Mouse (Mus musculus) MEL (cell line): ENCODE data around the gene Bmper.

Source experiments
- CTCF ChIP-seq, 3 experiments: IDR thresholded peaks in 2 of 3; conservative IDR thresholded peaks in 1 of 3; 2 replicates each; pipeline ENCODE4 v1.5.1; 2011 to 2012; ENCODE audit warnings: low read length in 3 of 3, low read depth in 2 of 3, mild to moderate bottlenecking in 2 of 3, improper control_type of control experiment in 1 of 3, inconsistent platforms in 1 of 3, mixed read lengths in 1 of 3, moderate library complexity in 1 of 3; ENCODE audit not compliant: control insufficient read depth in 1 of 3, insufficient read depth in 1 of 3, poor library complexity in 1 of 3, severe bottlenecking in 1 of 3
- E2F4 ChIP-seq: IDR thresholded peaks from 2 replicates; pipeline ENCODE4 v1.6.1; 2011; ENCODE audit warnings: low read depth, low read length, improper control_type of control experiment, borderline replicate concordance
- EP300 ChIP-seq, 2 experiments: IDR thresholded peaks; 2 replicates each; pipeline ENCODE4 v1.6.1; 2011; ENCODE audit warnings: improper control_type of control experiment in 2 of 2, low read length in 2 of 2, low read depth in 1 of 2, mild to moderate bottlenecking in 1 of 2
- GABPA ChIP-seq: IDR thresholded peaks from 2 replicates; pipeline ENCODE4 v1.6.1; 2012; ENCODE audit warnings: low read depth, mild to moderate bottlenecking, inconsistent platforms, low read length, improper control_type of control experiment, moderate library complexity
- GATA1 ChIP-seq: IDR thresholded peaks from 2 replicates; pipeline ENCODE4 v1.6.1; 2011; ENCODE audit warnings: low read depth, low read length, improper control_type of control experiment
- MAFK ChIP-seq: IDR thresholded peaks from 2 replicates; pipeline ENCODE4 v1.6.1; 2011; ENCODE audit warnings: low read depth, mild to moderate bottlenecking, low read length, improper control_type of control experiment, borderline replicate concordance
- MYB ChIP-seq: IDR thresholded peaks from 2 replicates; pipeline ENCODE4 v1.6.1; 2011; ENCODE audit warnings: mild to moderate bottlenecking, low read depth, low read length, improper control_type of control experiment
- POLR2A ChIP-seq, 2 experiments: IDR thresholded peaks; 2 replicates each; pipeline ENCODE4 v1.6.1; 2011 to 2012; ENCODE audit warnings: low read length in 2 of 2, mild to moderate bottlenecking in 2 of 2, control low read depth in 1 of 2, improper control_type of control experiment in 1 of 2, low read depth in 1 of 2, moderate library complexity in 1 of 2; ENCODE audit not compliant: control insufficient read depth in 1 of 2, insufficient read depth in 1 of 2, poor library complexity in 1 of 2
- POLR2AphosphoS2 ChIP-seq: IDR thresholded peaks from 2 replicates; pipeline ENCODE4 v1.6.1; 2011; ENCODE audit warnings: low read length, improper control_type of control experiment
- TBP ChIP-seq: IDR thresholded peaks from 2 replicates; pipeline ENCODE4 v1.8.0; 2011; ENCODE audit warnings: low read depth, low read length, improper control_type of control experiment
- TCF12 ChIP-seq: IDR thresholded peaks from 2 replicates; pipeline ENCODE4 v1.6.1; 2014; ENCODE audit warnings: low read depth, mild to moderate bottlenecking, inconsistent platforms, low read length, improper control_type of control experiment, moderate library complexity
- USF1 ChIP-seq: IDR thresholded peaks from 2 replicates; pipeline ENCODE4 v1.6.1; 2014; ENCODE audit warnings: low read depth, mild to moderate bottlenecking, inconsistent platforms, low read length, improper control_type of control experiment, moderate library complexity
- USF2 ChIP-seq, 2 experiments: IDR thresholded peaks; 2 replicates each; pipeline ENCODE4 v1.6.1; 2011 to 2012; ENCODE audit warnings: improper control_type of control experiment in 2 of 2, low read length in 2 of 2, borderline replicate concordance in 1 of 2, inconsistent platforms in 1 of 2, low read depth in 1 of 2, mild to moderate bottlenecking in 1 of 2; ENCODE audit not compliant: insufficient read depth in 1 of 2
- ZC3H11A ChIP-seq: IDR thresholded peaks from 2 replicates; pipeline ENCODE4 v1.6.1; 2012; ENCODE audit warnings: low read depth, mild to moderate bottlenecking, inconsistent platforms, low read length, improper control_type of control experiment

GRCm38 (mm10) chr9:23533870-23534269 lies 311.0 kb downstream of the Bmper start:
- TF ChIP-seq CTCF (IDR thresholded peaks at IDR 0.05 in 2 of 3, conservative IDR thresholded peaks at IDR 0.05 in 1 of 3; ENCODE audit: control insufficient read depth in 1 of 3, insufficient read depth in 1 of 3, low read depth in 2 of 3, low read length in 3 of 3, poor library complexity in 1 of 3, severe bottlenecking in 1 of 3), result peak; percentile 20 to 55 (median 45); a peak in 4 of 6 replicates
- no peak for TF ChIP-seq GATA1
- TF ChIP-seq TBP, result no peak
- no peak for TF ChIP-seq E2F4
- no peak for TF ChIP-seq MYB
- no peak for TF ChIP-seq POLR2A (IDR thresholded peaks at IDR 0.05; ENCODE audit: control insufficient read depth in 1 of 2, insufficient read depth in 1 of 2, low read depth in 1 of 2, low read length in 2 of 2, poor library complexity in 1 of 2)
- TF ChIP-seq MAFK, result no peak
- no peak for TF ChIP-seq USF2 (IDR thresholded peaks at IDR 0.05; ENCODE audit: borderline replicate concordance in 1 of 2, insufficient read depth in 1 of 2, low read depth in 1 of 2, low read length in 2 of 2)
- TF ChIP-seq TCF12, result no peak
- TF ChIP-seq EP300 (IDR thresholded peaks at IDR 0.05; ENCODE audit: low read depth in 1 of 2, low read length in 2 of 2), result no peak
- no peak for TF ChIP-seq ZC3H11A
- TF ChIP-seq POLR2AphosphoS2, result no peak
- no peak for TF ChIP-seq GABPA
- no peak for TF ChIP-seq USF1
